Mouse (Mus musculus): ENCODE measurements at regions not wholly inside any gene's neighbourhood (a gene's known extent, or its start where the extent isn't known, plus 50 kb on each side); places are given as distances from the start of the nearest gene placed in this dataset.

- peak; percentile 5 for DNase-seq (ENCODE audit: extremely low spot score)
Measured at GRCm38 (mm10) chr15:54677660-54678059, 793.0 kb downstream of the Gm7489 start.

Measured in embryo, embryonic 9.5 days (tissue).